Mouse (Mus musculus) small intestine, adult 2 months (tissue): ENCODE results near the gene Sugp2.

Experiments used
- CTCF ChIP-seq: fragments of 200-500 bp; IDR thresholded peaks from 2 replicates; pipeline ENCODE4 v1.5.1; 2012; ENCODE audit warnings: low read depth, mild to moderate bottlenecking, control low read depth, inconsistent platforms, low read length, moderate library complexity, mixed read lengths; ENCODE audit not compliant: insufficient replicate concordance, insufficient read length; ENCODE audit errors: extremely low read depth
- POLR2A ChIP-seq: fragments of 200-500 bp; IDR thresholded peaks from 2 replicates; pipeline ENCODE4 v1.6.1; 2012; ENCODE audit warnings: low read depth, mild to moderate bottlenecking, control low read depth, inconsistent platforms, low read length, moderate library complexity

DNA sequence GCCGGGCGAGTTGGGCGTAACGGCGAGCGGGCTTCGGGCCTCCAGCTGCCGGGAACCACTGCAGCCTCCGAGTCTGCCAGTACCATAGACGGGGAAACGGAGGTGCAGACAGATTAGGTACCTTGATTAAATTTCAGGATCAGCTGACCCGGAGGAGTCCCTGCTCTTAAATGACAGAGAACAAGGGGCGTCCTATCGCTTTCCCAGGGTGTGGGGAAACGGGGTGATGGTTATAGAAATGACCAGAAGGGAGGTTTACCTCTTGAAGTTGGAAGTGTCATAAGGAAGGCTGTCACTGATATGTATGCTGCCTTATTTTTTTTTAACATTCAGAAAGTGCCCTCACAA is 729 bp downstream of the Sugp2 start:
- TF ChIP-seq CTCF, result no peak
- no peak for TF ChIP-seq POLR2A
